Mouse (Mus musculus) lung, adult 18-20 months (tissue): ENCODE measurements around the gene Nfam1.

Experiments
- DNase-seq, 2 experiments: peaks; one replicate each; pipeline ENCODE4 v3.0.0; 2022; ENCODE audit warnings: mixed read lengths in 2 of 2

Nfam1 gene

GRCm38 (mm10) chr15:83037755-83038483 lies 4.8 kb upstream of the Nfam1 start:
- peak; percentile 87 to 90 for DNase-seq

- no peak for DNase-seq
These were observed 3.9 kb upstream of the Nfam1 start for GRCm38 (mm10) chr15:83036900-83037519.

- peak; percentile 57 to 59 for DNase-seq
These were observed 3.0 kb upstream of the Nfam1 start for GRCm38 (mm10) chr15:83036089-83036488.

GRCm38 (mm10) chr15:83034275-83034977 lies 1.3 kb upstream of the Nfam1 start:
- DNase-seq = no peak

DNA sequence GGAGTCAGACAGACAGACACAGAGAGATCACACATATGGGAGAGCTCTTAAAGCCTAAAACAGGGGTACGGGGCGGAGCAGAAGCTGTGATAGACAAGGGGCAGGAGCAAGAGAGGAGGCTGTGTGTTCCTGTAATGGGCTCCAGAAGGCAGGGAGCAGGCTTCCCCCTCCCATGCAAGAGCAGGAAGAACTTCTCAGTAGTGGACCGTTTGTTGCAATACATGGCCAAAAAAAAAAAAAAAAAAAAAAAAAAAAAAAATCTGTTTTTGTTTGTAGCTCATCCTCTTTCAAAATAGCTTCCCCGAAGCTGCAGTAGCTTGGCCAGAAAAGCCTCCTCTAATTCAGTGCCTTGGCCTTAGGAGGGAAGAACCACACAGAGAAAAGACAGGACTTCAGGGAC lies 2.2 kb downstream of the Nfam1 start:
- no peak for DNase-seq

DNA sequence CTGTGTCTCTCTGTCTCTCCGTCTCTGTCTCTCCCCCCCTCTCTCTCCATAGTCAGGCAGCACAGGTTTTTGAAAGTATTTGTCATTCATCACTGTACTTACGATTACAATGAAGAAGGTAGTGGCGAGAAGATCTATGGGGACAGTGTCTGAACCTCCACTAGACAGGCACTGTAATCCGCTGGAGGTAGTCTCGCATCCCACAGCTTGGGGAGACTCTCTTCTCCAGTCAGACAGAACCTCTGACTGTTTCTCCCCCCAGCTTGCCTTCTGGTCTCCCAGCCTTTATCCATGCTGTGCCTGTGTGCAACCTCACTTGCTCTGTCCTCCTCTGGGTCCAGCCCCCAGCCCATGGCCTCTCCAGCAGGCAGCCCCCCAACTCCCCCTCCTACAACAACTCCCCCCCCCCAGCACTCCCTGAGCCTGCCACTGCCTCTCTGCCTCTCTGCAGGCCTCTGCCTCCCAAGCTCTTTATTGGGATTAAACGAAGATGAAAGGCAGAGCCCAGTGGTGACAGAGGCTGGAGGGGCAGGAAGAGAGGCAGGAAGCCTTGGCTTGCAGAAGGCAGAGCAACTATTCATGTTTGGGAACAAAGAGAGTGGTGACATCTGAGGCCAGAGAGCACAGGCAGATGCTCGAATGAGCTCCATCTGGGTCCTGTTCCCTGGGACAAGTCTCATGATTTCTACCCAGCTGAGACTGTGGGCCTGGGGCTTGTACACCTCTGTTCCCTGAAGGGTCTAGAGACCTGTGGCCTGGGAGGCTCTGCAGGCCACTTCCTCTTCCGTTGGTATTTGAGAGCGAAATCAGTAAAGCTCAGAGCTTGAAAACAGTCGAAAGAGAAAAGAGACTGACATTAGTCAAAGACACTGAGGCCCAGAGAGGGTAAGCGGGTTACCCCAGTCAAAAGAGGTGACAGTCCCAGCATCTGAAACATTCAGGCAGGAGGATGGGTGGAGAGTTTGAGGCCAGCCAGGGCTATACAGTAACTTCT lies 3.1 kb downstream of the Nfam1 start:
- DNase-seq = no peak

- no peak for DNase-seq
These were observed 7.0 kb downstream of the Nfam1 start for GRCm38 (mm10) chr15:83026129-83026528.

DNA sequence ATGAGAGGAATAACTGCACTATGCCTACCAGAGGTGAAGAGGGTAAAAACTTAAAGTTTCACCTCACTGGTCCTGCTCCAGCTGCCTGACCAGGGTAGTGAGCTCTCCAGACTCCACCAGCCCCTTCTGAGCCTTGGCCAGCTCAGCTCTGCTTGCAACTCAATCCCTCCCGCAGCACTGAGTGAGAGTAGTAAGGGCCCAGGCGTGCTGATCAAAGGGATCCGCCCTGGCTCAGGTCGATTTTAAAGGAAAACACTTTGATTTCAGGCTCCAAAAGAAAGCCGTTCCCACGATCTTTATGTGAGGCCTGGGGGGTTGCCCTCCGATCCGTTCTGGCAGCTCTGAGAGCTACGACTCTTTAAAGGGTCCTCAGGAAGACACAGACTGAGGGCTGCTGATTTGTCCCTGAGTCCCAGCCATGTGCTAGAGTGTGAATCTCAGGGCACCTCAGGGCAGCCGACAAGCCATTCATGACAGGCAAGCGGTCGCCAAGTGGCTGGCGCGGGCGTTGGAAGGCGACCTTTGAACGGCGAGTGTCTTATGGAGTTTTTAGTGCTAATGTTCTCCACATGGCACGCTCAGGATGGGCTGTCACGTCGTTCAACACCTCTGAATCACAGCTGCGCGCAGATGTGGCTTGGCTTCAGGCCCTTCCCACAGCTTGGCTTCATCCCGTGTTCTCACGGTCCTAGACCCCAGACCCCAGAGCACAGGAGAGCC lies 7.9 kb downstream of the Nfam1 start:
- no peak for DNase-seq

DNA sequence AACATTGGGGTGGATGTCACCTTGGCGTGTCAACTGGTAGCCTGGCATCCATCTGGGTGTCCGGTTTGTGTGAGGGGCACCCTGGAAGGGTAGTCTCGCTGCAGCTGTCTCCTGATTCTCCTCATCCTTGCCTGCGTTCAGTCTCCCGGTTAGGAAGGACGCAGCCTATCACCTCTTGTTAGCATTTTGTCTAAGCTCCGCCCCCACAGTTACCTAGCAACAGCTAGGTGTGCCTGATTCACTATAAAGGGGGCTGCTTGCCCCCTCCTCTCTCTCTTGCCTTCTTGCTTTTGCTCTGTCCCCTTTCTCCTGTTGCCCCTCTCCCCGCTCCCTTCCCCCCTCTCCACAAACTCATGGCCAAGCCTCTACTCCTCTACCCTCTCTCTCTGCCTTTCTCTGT lies 10.2 kb downstream of the Nfam1 start:
- no peak for DNase-seq

GRCm38 (mm10) chr15:83010990-83011664 lies 22.0 kb downstream of the Nfam1 start:
- no peak for DNase-seq

GRCm38 (mm10) chr15:83010423-83010822 lies 22.7 kb downstream of the Nfam1 start:
- no peak for DNase-seq

- DNase-seq = peak; percentile 47 to 64
These were observed 23.6 kb downstream of the Nfam1 start for GRCm38 (mm10) chr15:83009532-83009931.

DNA sequence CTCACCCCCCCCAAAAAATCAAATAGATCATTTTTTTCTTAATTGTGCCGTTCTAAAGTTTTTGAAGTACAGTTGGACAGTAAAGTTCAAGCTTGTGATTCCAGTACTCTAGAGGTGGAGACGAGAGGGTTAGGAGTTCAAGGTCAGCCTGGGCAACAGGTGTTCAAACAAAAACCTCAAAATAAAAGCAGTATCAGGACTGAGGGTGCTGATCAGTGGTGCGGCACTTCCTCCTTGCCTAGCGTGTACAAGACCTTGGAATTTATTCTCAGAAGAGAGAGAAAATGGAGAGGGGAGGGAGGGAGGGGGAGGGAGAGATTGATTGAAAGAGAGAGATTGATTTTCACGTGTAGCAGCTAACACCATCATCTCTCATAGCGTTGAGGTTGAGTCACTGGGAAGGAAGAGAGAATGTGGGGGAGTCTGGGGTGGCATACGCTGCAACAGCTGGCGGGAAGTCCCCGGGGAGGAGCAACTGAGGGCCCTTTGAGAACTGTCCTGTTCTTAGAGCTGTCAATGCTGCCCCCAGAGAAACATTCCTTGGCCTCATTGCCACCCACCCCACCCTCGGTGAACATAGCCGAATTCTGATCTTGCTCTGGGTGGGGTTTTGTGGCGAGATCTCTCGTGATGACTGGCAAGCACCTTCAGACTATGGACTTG lies 24.2 kb downstream of the Nfam1 start:
- peak; percentile 16 to 48 for DNase-seq

DNA sequence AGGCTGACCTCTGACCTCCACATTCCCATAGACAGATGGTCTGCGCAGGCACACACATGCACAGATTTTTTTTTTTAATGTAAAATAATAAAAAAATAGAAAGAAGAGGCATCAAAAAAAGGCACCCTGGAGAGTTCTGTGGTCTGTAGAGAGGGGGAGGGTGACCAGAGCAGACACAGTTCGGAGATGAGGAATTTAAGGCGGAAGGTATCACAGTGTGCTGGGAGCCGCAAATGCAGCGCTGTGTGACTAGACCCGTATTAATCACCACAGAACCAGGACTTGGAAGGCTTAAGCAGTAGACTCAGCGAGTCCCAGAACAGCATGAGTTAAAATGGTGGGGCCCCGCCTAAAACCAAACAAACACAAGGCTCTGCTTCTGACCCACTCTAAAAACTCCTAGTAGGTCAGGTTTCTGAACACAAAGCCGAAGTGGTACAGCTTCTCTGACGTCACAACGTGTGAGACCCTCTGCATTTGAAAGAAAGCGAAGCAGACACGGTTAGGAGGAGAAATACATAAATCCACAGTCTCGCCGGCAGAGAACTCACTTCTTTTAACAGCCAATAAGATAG lies 25.7 kb downstream of the Nfam1 start:
- no peak for DNase-seq

DNA sequence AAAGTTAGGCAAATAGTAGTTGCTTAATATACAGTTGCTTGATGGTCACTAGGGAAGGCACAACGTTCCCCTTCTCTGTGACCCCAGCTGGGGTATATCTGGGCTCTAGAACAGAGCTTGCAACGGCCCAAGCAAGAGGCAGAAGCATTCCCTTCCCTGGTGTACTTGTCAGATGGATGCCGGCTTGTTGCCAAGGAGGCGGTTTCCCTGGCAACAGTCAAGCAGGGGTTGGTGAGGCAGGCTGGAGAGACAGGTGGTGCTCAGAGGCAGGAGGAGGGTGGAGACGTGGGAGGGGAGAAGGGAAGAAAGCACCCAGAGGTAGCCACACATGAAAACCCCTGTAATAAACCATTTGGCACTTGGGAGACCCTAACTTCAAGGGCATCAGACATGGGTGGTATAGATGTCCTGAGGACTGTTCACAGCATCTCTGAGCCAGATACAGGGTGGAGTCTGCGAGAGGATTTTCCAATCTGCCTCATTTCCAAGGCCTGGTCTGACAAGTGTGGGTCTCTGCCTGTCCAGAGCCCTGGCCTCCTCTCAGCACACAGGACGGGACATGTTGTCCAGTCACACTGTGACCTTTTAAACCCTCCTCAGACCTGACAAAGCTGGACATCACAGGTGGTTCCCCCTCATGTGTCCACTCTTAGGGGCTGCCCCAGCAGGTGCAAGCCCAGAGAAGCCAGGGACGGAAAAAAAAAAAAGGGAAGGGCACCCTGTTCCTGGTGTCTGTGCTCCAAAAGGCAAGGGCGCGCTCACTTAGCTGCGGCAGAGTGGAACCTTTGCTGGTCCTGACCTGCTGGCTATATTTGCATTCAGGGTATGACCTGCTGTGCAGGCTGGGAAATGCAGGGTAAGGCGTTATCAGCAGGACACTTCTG lies 30.2 kb downstream of the Nfam1 start:
- no peak for DNase-seq

DNA sequence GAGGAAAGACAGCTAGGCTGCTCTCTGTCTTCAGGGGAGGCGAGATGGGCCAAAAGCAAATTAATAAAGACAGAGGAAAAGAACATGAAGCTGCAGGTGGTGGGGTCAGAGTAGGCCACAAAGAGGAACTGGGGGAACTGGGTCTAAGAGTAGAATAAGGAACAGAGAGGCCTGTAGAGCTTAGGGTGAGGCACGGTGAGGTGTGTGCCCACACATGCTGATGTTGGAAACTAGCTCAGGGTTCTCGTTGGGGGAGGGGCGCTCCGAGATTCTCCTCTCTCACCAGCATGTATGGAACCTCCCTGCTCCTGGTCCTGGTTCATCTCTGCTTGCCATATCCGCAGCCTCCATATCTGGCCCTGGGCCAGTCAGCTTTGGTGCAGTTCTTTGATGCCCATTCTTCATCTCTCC lies 34.3 kb downstream of the Nfam1 start:
- DNase-seq = peak; percentile 21 to 27

- DNase-seq = no peak
These were observed 36.7 kb downstream of the Nfam1 start for GRCm38 (mm10) chr15:82996431-82996830.

GRCm38 (mm10) chr15:82995239-82995638 lies 37.9 kb downstream of the Nfam1 start:
- no peak for DNase-seq

DNA sequence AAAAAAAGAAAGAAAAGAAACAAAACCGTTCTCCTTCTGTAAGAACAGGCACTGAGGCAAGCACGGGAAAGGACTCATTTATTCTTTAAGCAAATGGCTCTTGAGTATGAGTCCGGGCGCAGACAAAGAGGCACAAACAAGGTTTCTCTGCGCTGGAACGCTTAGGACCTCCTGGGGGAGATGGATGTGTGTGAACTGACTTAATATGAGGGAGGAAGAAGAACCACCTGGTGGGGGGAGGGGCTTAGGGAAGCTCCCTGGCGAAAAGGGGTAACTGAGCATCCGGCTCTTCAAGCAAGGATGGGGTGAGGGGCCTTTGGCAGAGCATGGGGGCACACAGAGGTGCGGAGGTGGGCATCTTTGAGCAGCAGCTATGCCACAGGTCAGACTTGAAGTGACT lies 40.2 kb downstream of the Nfam1 start:
- DNase-seq = no peak
